Mouse (Mus musculus) urinary bladder, postnatal 10 days (tissue): ENCODE results near the gene Gm37240.

Experiments used
- DNase-seq: peaks from one replicate; pipeline ENCODE4 v3.0.0; 2022; ENCODE audit warnings: low spot score

Gene Gm37240

GRCm38 (mm10) chr3:85827283-85827682 is 60.0 kb downstream of the Gm37240 start:
- DNase-seq: no peak

GRCm38 (mm10) chr3:85820839-85821548 is 66.3 kb downstream of the Gm37240 start:
- DNase-seq: no peak

DNA sequence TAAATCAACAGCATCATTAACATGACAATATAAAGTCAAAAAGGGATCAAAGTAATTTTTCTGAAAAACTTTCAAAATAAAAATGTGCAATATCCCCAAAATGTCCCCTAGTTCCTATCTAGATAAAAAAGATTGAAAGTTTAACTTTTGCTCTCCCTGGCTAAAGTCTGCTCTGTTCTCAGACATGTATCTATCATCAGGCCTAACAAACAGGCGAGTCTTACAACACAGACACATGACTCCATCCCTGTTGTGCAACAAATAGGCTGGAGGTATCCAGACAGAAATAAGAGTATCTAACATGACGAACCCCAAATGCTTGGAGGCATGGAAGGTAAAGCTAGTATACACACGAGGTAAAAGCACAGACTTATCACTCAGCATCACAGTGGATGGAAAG is 68.0 kb downstream of the Gm37240 start:
- DNase-seq: no peak

- no peak for DNase-seq
Observed at GRCm38 (mm10) chr3:85817191-85817590, 70.1 kb downstream of the Gm37240 start, which contains the start of gene Fam160a1. Gene Fam160a1, minus strand, starts transcription at chr3:85817291.

DNA sequence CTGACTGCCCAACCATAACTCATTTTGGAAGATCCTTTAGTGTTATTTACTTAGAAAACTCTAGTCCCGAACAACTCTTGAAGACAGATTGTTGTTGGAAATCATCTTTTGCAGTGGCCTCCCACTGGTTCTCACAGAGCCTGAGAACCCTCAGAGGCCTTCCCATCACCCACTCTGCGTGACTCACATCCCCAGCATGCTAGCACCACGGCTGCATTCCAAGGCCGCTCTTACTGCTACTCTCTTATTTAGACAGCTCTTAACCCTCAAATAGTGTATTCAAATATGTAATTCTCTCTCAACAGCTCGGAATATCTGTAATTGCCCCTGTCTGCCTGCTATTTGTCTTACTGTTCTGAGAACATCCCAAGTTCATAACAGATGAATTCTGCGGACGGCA is 73.1 kb downstream of the Gm37240 start:
- DNase-seq: no peak

- DNase-seq: no peak
Observed at GRCm38 (mm10) chr3:85813101-85814014, 74.0 kb downstream of the Gm37240 start.

DNA sequence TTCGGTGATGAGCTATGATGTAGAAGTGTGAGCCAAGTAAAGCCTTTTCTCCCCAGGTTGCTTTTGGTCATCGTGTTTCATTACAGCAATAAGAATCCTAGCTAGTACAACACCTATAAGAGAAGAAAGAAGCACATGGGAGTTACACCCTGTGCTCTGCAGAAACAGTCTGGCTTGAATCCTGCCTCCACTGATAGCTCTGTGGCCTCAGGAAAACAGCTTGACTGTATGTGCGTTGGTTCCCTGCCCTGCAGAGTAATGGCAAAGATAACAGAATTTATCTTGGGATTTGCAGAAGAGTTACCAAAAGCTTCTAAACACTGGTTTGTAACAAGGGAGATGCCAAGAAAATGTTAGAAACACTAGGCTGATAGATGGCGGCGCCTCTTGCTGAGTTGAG is 75.3 kb downstream of the Gm37240 start:
- no peak for DNase-seq

DNA sequence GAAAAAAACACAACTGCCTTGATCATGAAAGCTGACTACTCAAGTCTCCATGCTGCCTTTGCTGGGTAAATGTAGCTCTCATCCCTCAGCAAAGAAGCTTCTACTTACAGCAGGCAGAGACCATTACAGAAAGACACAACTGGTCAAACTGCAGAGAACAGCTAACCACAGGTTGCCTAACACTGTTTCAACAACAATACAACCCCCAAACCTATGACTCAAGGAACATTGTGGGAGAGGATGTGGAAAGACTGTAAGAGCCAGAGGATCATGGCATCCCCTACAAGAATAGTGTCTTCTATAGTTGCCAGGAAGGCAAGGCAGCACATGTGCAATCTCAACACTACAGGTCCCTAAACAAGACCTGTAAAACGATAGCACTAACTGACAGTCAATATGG is 94.2 kb downstream of the Gm37240 start:
- no peak for DNase-seq

DNA sequence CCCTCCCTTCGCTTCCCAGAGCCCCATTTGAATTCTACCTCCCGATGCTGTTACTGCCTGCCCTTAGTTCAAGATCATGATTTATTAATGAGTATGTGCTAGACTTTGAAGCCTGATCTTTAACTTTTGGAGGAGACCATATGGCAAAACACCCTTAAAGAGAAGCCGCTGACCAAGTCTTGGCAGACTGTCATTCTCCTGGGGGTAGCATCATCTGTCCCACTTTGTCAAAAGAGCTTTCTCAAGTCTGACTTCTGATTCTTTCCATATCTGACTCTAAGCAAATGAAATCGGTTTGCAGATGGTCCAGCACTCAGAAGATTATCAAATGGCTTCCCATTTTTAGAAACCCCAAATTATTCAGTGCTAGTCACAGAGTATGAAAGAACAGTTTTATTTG is 97.6 kb downstream of the Gm37240 start:
- no peak for DNase-seq

GRCm38 (mm10) chr3:85786501-85786900 is 100.8 kb downstream of the Gm37240 start:
- no peak for DNase-seq

GRCm38 (mm10) chr3:85780906-85781305 is 106.4 kb downstream of the Gm37240 start:
- no peak for DNase-seq

- DNase-seq: no peak
Observed at GRCm38 (mm10) chr3:85780332-85780731, 107.0 kb downstream of the Gm37240 start.

DNA sequence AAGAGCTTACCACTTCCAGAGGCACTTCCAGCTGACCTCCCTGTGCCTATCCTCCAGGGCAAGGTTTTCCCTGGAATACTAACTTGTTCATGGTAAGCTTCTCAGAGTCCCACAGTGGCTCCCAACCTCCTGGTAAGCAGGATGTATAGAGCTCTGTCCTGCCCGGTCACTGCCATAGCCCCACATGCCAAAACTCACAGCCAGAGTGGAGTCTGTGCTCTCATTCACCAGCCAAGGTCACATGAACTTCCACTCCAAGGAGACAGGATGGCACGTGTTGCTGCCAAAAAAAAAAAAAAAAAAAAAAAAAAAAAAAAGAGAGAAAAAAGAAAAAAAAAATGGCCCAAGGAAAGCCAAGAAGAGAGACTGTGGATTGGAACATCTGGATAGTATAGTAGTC is 109.5 kb downstream of the Gm37240 start:
- no peak for DNase-seq

DNA sequence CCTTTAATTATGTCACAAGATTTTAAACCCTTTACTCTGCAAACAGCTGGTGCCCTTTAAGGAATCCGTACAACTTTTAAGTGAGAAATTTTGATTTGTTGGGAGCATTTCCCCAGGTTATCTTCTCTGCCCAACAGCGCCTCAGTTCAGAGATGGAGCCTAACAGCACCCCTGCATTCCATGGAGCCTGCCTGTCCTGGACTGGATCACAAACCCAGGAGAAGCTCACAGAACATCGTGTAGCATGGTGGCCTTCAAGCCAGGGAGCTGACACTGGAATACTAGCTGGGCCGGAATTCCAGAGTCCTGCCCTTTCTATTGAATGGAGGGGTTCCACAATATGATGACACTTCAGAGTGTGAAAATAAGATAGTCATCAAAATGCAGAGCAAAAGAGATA is 110.0 kb downstream of the Gm37240 start:
- DNase-seq: no peak

DNA sequence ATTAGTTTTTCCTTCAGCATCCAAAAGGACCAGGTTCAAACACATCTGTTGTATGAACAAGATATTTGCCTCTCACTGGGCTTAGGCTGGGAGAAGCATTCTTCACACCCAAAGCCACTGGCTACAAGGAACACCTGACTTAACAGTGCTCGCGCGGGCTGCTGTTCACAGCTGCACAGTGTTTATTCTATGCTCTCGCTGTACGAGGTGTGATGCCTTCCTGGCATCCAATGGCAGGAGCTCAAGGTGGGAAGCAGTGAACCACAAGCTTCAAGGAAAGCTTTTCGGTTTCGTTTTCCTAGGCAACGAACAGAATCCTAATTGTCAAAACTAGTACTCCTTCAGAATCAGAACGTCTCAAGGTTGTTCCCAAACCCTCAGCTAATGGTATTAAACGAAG is 110.6 kb downstream of the Gm37240 start:
- no peak for DNase-seq

DNA sequence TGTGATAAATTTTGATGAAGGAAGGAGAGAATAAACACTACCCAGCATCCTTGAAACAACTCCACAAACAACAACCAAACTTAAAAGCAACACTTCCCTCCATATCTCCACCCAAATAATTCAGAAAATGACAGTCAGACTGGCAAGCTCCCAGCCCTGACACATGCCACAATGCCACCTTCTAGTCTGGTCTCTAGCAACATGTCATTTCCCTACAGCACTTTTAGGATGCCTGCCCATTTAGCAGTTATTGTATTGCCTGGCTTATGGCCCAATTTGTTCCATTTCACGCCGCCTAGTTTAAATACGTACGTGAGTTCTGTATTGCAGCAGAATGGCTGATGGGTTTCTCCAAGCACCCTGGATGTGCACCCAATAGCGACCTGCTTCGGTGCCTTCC is 111.2 kb downstream of the Gm37240 start:
- no peak for DNase-seq

DNA sequence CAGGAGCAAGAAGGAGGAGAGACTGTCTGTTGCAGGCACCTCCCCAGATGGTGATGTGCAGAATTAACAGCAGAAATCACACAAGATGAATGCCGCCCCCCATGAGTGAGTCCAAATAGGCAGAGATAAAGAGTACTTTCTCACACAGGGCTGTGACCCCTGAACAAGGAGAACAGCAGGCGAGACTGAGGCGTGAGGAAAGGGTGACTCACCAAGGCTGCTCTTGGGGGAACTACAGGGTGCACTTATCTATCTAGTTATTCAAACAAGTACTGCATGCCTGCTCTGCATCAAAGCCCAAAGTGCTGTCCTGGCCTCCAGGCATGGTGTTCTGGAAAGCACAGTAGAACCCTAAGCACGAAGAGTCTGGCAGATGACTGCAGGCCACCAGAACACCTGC is 113.4 kb downstream of the Gm37240 start:
- no peak for DNase-seq

DNA sequence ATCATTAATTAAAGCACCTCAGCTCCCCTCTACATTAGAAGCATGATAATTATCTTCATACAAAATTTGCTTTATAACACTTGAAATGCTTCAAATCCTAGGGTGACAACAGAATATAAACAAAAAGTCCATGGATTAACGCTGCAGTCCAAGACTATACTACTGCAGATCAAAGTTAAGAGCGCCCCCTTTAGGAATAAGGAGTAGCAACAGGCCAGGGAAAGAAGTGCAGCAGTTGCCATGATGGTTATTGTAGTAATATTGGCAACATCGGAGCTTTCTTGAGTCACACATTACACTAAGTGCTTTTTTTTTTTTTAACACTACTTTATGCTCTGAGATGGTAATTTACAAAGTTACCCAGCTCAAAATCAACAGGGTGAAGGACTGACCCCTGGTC is 113.9 kb downstream of the Gm37240 start:
- DNase-seq: no peak

DNA sequence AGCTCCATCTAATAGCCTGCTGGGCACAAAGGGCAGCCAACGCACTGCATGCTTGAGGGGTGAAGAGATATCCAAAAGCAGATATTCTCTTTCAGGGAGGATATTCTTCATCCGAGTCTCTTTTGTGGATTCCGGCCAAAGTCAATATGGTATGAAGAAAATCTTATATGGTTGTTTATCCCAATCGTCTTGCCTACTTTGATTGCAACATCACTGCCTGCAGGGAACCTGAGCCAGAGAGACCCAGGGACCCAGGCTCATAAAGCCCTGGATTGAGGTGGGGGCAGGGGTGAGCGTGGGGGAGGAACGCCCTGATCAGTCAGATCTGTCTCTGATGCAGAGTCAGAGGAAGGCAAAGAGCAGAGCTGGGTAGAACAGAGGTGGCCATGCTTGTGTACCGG is 122.4 kb downstream of the Gm37240 start:
- no peak for DNase-seq

- DNase-seq: no peak
Observed at GRCm38 (mm10) chr3:85764008-85764834, 123.1 kb downstream of the Gm37240 start.

DNA sequence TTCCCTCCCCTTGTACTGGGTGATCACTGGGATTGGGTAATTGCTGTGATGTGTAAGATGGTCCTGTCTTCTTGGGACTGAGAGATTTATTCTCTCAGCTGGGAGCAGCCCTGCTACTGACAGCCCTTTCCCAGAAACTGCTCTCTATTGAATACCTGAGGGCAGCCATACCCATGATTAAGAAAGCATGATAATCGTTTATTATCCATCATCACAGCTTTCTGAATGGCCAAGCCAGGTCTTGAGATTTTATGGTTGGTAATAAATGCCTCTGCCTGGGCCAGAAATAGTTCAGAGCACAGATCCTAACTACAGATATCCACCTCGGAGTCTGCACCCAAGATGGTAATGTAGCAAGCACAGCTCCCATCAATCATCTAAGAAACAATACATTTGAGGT is 129.4 kb downstream of the Gm37240 start:
- no peak for DNase-seq

DNA sequence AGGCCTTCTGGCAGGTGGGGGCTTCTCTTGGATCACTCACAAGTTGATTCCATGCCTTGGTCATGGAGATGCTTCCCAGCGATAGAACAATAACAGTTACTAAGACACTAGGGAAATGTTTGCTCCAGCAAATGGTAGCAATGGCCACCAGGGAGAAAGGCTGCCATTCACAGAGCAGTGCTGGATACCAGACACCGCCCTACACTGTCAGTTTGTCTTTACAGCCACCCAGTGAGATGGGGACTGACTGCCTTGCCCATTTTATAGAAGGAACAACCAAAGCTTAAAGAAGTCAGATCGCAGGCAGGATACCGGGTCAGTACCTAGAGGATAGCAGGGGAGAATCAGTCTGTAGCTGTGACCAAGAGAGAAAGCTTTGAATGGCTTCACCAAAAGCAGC is 129.9 kb downstream of the Gm37240 start:
- no peak for DNase-seq
